Mouse (Mus musculus) spleen, postnatal 10 days (tissue): ENCODE measurements around the gene Cdh18.
"Not testable (repeated sequence)": the region's sequence is repeated elsewhere in the genome, so short reads cannot be mapped to it uniquely, and the experiment has no call there.

ENCODE experiments used
- DNase-seq, 2 experiments: peaks; one replicate each; pipeline ENCODE4 v3.0.0; 2021 to 2022; ENCODE audit warnings: low spot score in 2 of 2

Gene Cdh18

GRCm38 (mm10) chr15:23174623-23175022, 625.8 kb downstream of the Cdh18 start:
- no peak for DNase-seq

GRCm38 (mm10) chr15:23212068-23212467, 663.2 kb downstream of the Cdh18 start:
- no peak for DNase-seq

- no peak for DNase-seq
Observed at GRCm38 (mm10) chr15:23230616-23231015, 681.8 kb downstream of the Cdh18 start.

- no peak for DNase-seq
Observed at GRCm38 (mm10) chr15:23257751-23258440, 709.1 kb downstream of the Cdh18 start.

GRCm38 (mm10) chr15:23278421-23278820, 729.6 kb downstream of the Cdh18 start:
- DNase-seq, result no peak

GRCm38 (mm10) chr15:23305018-23305417, 756.2 kb downstream of the Cdh18 start:
- no peak for DNase-seq

- no peak for DNase-seq
Observed at GRCm38 (mm10) chr15:23316766-23317165, 767.9 kb downstream of the Cdh18 start.

- no peak for DNase-seq
Observed at GRCm38 (mm10) chr15:23317409-23317808, 768.6 kb downstream of the Cdh18 start.

- DNase-seq, result not testable (repeated sequence)
Observed at GRCm38 (mm10) chr15:23340338-23340737, 791.5 kb downstream of the Cdh18 start.

GRCm38 (mm10) chr15:23351078-23351477, 802.3 kb downstream of the Cdh18 start:
- DNase-seq, result no peak

GRCm38 (mm10) chr15:23366325-23366724, 817.5 kb downstream of the Cdh18 start:
- no peak for DNase-seq

- no peak for DNase-seq
Observed at GRCm38 (mm10) chr15:23367712-23368111, 818.9 kb downstream of the Cdh18 start.

GRCm38 (mm10) chr15:23378016-23378750, 829.4 kb downstream of the Cdh18 start:
- no peak for DNase-seq

GRCm38 (mm10) chr15:23385816-23386215, 837.0 kb downstream of the Cdh18 start:
- DNase-seq, result no peak

- no peak for DNase-seq
Observed at GRCm38 (mm10) chr15:23396646-23397045, 847.8 kb downstream of the Cdh18 start.

GRCm38 (mm10) chr15:23403792-23404191, 855.0 kb downstream of the Cdh18 start:
- no peak for DNase-seq

- DNase-seq, result no peak
Observed at GRCm38 (mm10) chr15:23408256-23408655, 859.4 kb downstream of the Cdh18 start.

- no peak for DNase-seq
Observed at GRCm38 (mm10) chr15:23416450-23417080, 867.7 kb downstream of the Cdh18 start.

GRCm38 (mm10) chr15:23418158-23418557, 869.3 kb downstream of the Cdh18 start:
- DNase-seq, result no peak

- DNase-seq, result no peak
Observed at GRCm38 (mm10) chr15:23420010-23420409, 871.2 kb downstream of the Cdh18 start.

GRCm38 (mm10) chr15:23430021-23430420, 881.2 kb downstream of the Cdh18 start:
- DNase-seq, result no peak

- DNase-seq, result no peak
Observed at GRCm38 (mm10) chr15:23448542-23448941, 899.7 kb downstream of the Cdh18 start.
